Mouse (Mus musculus) ZHBTc4 (cell line): ENCODE measurements around the gene Tceal7.
A peak's percentile ranks its signal among the peaks of the same experiment; 100 is the strongest.
"Not testable (repeated sequence)": the region's sequence is repeated elsewhere in the genome, so short reads cannot be mapped to it uniquely, and the experiment has no call there.

ENCODE experiments used
- DNase-seq: peaks from one replicate; pipeline ENCODE4 v3.0.0-alpha.2; 2011; ENCODE audit warnings: low read depth, low spot score

The Tceal7 gene

GRCm38 (mm10) chrX:136248811-136249210 is 34.2 kb downstream of the Tceal7 start:
- DNase-seq: no peak

GRCm38 (mm10) chrX:136249671-136250070 is 35.1 kb downstream of the Tceal7 start:
- no peak for DNase-seq

- no peak for DNase-seq
Observed at GRCm38 (mm10) chrX:136252023-136252729, 37.6 kb downstream of the Tceal7 start.

- no peak for DNase-seq
Observed at GRCm38 (mm10) chrX:136267720-136268119, 53.1 kb downstream of the Tceal7 start.

- DNase-seq: no peak
Observed at GRCm38 (mm10) chrX:136268173-136268572, 53.6 kb downstream of the Tceal7 start.

GRCm38 (mm10) chrX:136269743-136270392 is 55.3 kb downstream of the Tceal7 start, which contains the start of gene Bex3:
TSS of gene Bex3 (plus strand) at chrX:136270253.
- DNase-seq: not testable (repeated sequence)

GRCm38 (mm10) chrX:136270393-136271111 is 56.0 kb downstream of the Tceal7 start:
- DNase-seq: peak; percentile 71

- DNase-seq: peak; percentile 5
Observed at GRCm38 (mm10) chrX:136274542-136274941, 60.0 kb downstream of the Tceal7 start.

GRCm38 (mm10) chrX:136275386-136275785 is 60.8 kb downstream of the Tceal7 start:
- DNase-seq: no peak
